In genomic region chr14:73838890-73839289, GRCm38 (mm10) we compare ENCODE assay signal across 14 mouse cellular contexts.
A peak's percentile ranks its signal among the peaks of the same experiment; 100 is the strongest.
DNase-seq lines count a peak whose midpoint lies in the region; ATAC-seq and TF ChIP-seq lines count a peak whose summit lies in the region.
"Had no signal": no experiment of that assay in that cellular context is flagged by ENCODE, and none has a peak within 500 bp of the region (broad histone marks: within the 10 kb centered on the region; RNA-seq: fewer than 3 reads in every experiment).

No protein-coding gene starts in this region.

- WGBS in lung, embryonic 15.5 days, result 38% methylated on average over 6 of the region's 6 CpGs
- WGBS in lung, adult 2 months, result 33% methylated on average over 6 of the region's 6 CpGs
- 45% methylated on average over 6 of the region's 6 CpGs for WGBS in heart, embryonic 15.5 days
- WGBS in macrophage (ENCODE audit: missing documents), result 25% methylated on average over 6 of the region's 6 CpGs

- no peaks in the 10 kb centered on the region for H3K27me3 ChIP-seq in lung, embryonic 15.5 days
- no peaks in the 10 kb centered on the region for H3K27me3 ChIP-seq in heart, embryonic 15.5 days
- H3K27me3 ChIP-seq: embryonic facial prominence, embryonic 12.5 days; limb, embryonic 13.5 days; midbrain, embryonic 13.5 days; neural tube, embryonic 13.5 days had no signal

- peak; percentile 34 to 73 for DNase-seq in heart, adult 18-20 months
- DNase-seq in heart, postnatal 4 days, result no peak
- no peak for DNase-seq in lung, adult 2 months
- no peak for DNase-seq in layer of hippocampus, adult 9-10 months (ENCODE audit: low spot score)
- no peak for DNase-seq in embryo, embryonic 10 days (ENCODE audit: low spot score)
- DNase-seq: forebrain, postnatal 0 days; right cerebral cortex, postnatal 14 days had no signal

- no peak overlapping the region for H3K4me2 ChIP-seq in lung, embryonic 15.5 days
- no peak overlapping the region for H3K4me2 ChIP-seq in heart, embryonic 15.5 days
- H3K4me2 ChIP-seq: embryonic facial prominence, embryonic 12.5 days; limb, embryonic 13.5 days; midbrain, embryonic 13.5 days; neural tube, embryonic 13.5 days had no signal

- peak; percentile 67; the same call in 1 of the 2 replicates for ATAC-seq in lung, embryonic 15.5 days (ENCODE audit: borderline replicate concordance, extremely low read depth, low FRiP score, low TSS enrichment)
- ATAC-seq in heart, embryonic 15.5 days (replicated peaks; ENCODE audit: insufficient number of reproducible peaks, insufficient read depth, low FRiP score, low read depth), result 0 out of 2 replicates have a peak, but pooled peaks have one; percentile 47
- ATAC-seq: forebrain, postnatal 0 days; midbrain, embryonic 13.5 days had no signal

- TF ChIP-seq POLR2A in lung, adult 2 months (IDR thresholded peaks at IDR 0.05; ENCODE audit: borderline replicate concordance, extremely low read depth, low read depth, low read length), result no peak

- H3K9me3 ChIP-seq in lung, embryonic 15.5 days, result no peaks in the 10 kb centered on the region
- no peaks in the 10 kb centered on the region for H3K9me3 ChIP-seq in heart, embryonic 15.5 days (replicated peaks)
- H3K9me3 ChIP-seq: embryonic facial prominence, embryonic 12.5 days; limb, embryonic 13.5 days; midbrain, embryonic 13.5 days; neural tube, embryonic 13.5 days had no signal

- TF ChIP-seq CTCF in lung, adult 2 months (IDR thresholded peaks at IDR 0.05; ENCODE audit: insufficient read depth, low read length), result no peak

- no peak overlapping the region for H3K4me3 ChIP-seq in lung, embryonic 15.5 days
- no peak overlapping the region for H3K4me3 ChIP-seq in lung, adult 2 months (replicated peaks; ENCODE audit: extremely low read depth, low read depth, low read length)
- H3K4me3 ChIP-seq in heart, embryonic 15.5 days, result no peak overlapping the region
- no peak overlapping the region for H3K4me3 ChIP-seq in macrophage (ENCODE audit: inconsistent target)
- H3K4me3 ChIP-seq: embryonic facial prominence, embryonic 12.5 days; limb, embryonic 13.5 days; midbrain, embryonic 13.5 days; neural tube, embryonic 13.5 days had no signal

- H3K36me3 ChIP-seq in lung, embryonic 15.5 days, result no peaks in the 10 kb centered on the region
- H3K36me3 ChIP-seq in heart, embryonic 15.5 days, result no peaks in the 10 kb centered on the region
- H3K36me3 ChIP-seq in macrophage (ENCODE audit: inconsistent target), result no peaks in the 10 kb centered on the region
- H3K36me3 ChIP-seq: embryonic facial prominence, embryonic 12.5 days; limb, embryonic 13.5 days; midbrain, embryonic 13.5 days; neural tube, embryonic 13.5 days had no signal

- no peaks in the 10 kb centered on the region for H3K4me1 ChIP-seq in lung, embryonic 15.5 days
- H3K4me1 ChIP-seq in lung, adult 2 months (ENCODE audit: control insufficient read depth, insufficient read depth, low read length), result no peaks in the 10 kb centered on the region
- no peaks in the 10 kb centered on the region for H3K4me1 ChIP-seq in heart, embryonic 15.5 days (replicated peaks)
- H3K4me1 ChIP-seq: embryonic facial prominence, embryonic 12.5 days; limb, embryonic 13.5 days; midbrain, embryonic 13.5 days; neural tube, embryonic 13.5 days had no signal

- H3K9ac ChIP-seq in lung, embryonic 15.5 days, result no peak overlapping the region
- H3K9ac ChIP-seq in heart, embryonic 15.5 days, result no peak overlapping the region
- H3K9ac ChIP-seq: embryonic facial prominence, embryonic 12.5 days; forebrain, postnatal 0 days; limb, embryonic 13.5 days; midbrain, embryonic 13.5 days; neural tube, embryonic 13.5 days had no signal

- H3K27ac ChIP-seq in lung, embryonic 15.5 days, result no peak overlapping the region
- H3K27ac ChIP-seq in heart, embryonic 15.5 days, result no peak overlapping the region
- H3K27ac ChIP-seq in macrophage, result peak overlapping the region; percentile 75
- H3K27ac ChIP-seq: embryonic facial prominence, embryonic 12.5 days; limb, embryonic 13.5 days; midbrain, embryonic 13.5 days; neural tube, embryonic 13.5 days had no signal

- no peaks in the 10 kb centered on the region for H3K79me2 ChIP-seq in macrophage (ENCODE audit: inconsistent target)

Comparison
In these comparisons a context has a peak if more than half of its experiments do, and no peak if none do; other contexts are left out.
1. DNase-seq: peak in heart, adult 18-20 months (2 of 2); none in heart, postnatal 4 days (single experiment), lung, adult 2 months (single experiment), layer of hippocampus, adult 9-10 months (single experiment) and embryo, embryonic 10 days (single experiment).